Mouse (Mus musculus) stomach, embryonic 16.5 days (tissue): Measurements from ENCODE around the gene Slc16a5. TPM values are rescaled to one million over a fixed set of nuclear protein-coding genes. Genes with fewer than 3 reads are reported as not detected.
A peak's percentile ranks its signal among the peaks of the same experiment; 100 is the strongest.
"Not testable (repeated sequence)": the region's sequence is repeated elsewhere in the genome, so short reads cannot be mapped to it uniquely, and the experiment has no call there.

ENCODE experiments used
- ATAC-seq: fragments of 200-750 bp; cut with Nextera tagmentation; 2 replicates; pipeline ENCODE4 v1.8.0; 2017; ENCODE audit warnings: moderate number of reproducible peaks, moderate TSS enrichment; ENCODE audit not compliant: insufficient read depth, low FRiP score
- H3K27ac ChIP-seq: fragments of 300-500 bp; sonication (generic); 2 replicates; pipeline ENCODE4 v1.5.1; 2014; ENCODE audit warnings: low read length
- H3K27me3 ChIP-seq: fragments of 300-500 bp; sonication (generic); 2 replicates; pipeline ENCODE4 v1.6.1; 2014; ENCODE audit warnings: low read length, control low read depth, mixed read lengths; ENCODE audit not compliant: control insufficient read depth, insufficient read depth
- H3K36me3 ChIP-seq: fragments of 300-500 bp; sonication (generic); 2 replicates; pipeline ENCODE4 v1.6.1; 2014; ENCODE audit warnings: low read length; ENCODE audit not compliant: control insufficient read depth, insufficient read depth
- H3K4me1 ChIP-seq: fragments of 300-500 bp; sonication (generic); 2 replicates; pipeline ENCODE4 v1.6.1; 2014; ENCODE audit warnings: low read length, control low read depth, mixed read lengths; ENCODE audit not compliant: control insufficient read depth, insufficient read depth
- H3K4me2 ChIP-seq: fragments of 300-500 bp; sonication (generic); 2 replicates; pipeline ENCODE4 v1.6.1; 2014; ENCODE audit warnings: low read depth, low read length, mixed read lengths
- H3K4me3 ChIP-seq: fragments of 300-500 bp; sonication (generic); replicated peaks from 2 replicates; pipeline ENCODE4 v1.5.1; 2014; ENCODE audit warnings: mild to moderate bottlenecking, low read length
- H3K9ac ChIP-seq: fragments of 300-500 bp; sonication (generic); 2 replicates; pipeline ENCODE4 v1.6.1; 2014; ENCODE audit warnings: low read length
- H3K9me3 ChIP-seq: fragments of 300-500 bp; sonication (generic); replicated peaks from 2 replicates; pipeline ENCODE4 v1.6.1; 2016; ENCODE audit warnings: low read length, control low read depth; ENCODE audit not compliant: control insufficient read depth
- WGBS: fragments of 180-500 bp; shearing (Covaris S2); extraction: QIAGEN DNeasy Blood & Tissue Kit; methylation state at CpG from one replicate; pipeline ENCODE4 v1.1.7; 2014; 5-methylcytosine and 5-hydroxymethylcytosine counted together
- polyA plus RNA-seq: library from polyadenylated mRNA; unstranded; fragments of >200 nt; fragmentation: Nextera tagmentation; extraction: Ambion mirVana; gene quantifications from 2 replicates; pipeline ENCODE4 v1.2.1, GENCODE M21; 2015

The Slc16a5 gene
- polyA plus RNA-seq, 1 experiment from 2014 or later: 3.7 TPM

- Histone ChIP-seq H3K27ac (no peak overlapping the region), H3K36me3 (no peaks in the 10 kb centered on the region), H3K4me3 (no peak overlapping the region), H3K4me1 (no peaks in the 10 kb centered on the region), H3K9ac (no peak overlapping the region), H3K27me3 (no peaks in the 10 kb centered on the region), H3K4me2 (no peak overlapping the region), H3K9me3 (no peaks in the 10 kb centered on the region)
- 63% methylated on average over 4 of the region's 4 CpGs for WGBS
- 0 out of 2 replicates have a peak, but pooled peaks have one; percentile 20 for ATAC-seq
Measured at GRCm38 (mm10) chr11:115453306-115453705, 9.0 kb upstream of the Slc16a5 start.

GRCm38 (mm10) chr11:115454822-115455221 lies 7.5 kb upstream of the Slc16a5 start:
- H3K9me3 ChIP-seq: not testable (repeated sequence)
- WGBS: 90% methylated on average over 6 of the region's 6 CpGs

GRCm38 (mm10) chr11:115455619-115456018 lies 6.7 kb upstream of the Slc16a5 start:
- H3K27ac ChIP-seq: no peak overlapping the region
- no peak overlapping the region for H3K4me3 ChIP-seq
- H3K36me3 ChIP-seq: no peaks in the 10 kb centered on the region
- no peaks in the 10 kb centered on the region for H3K27me3 ChIP-seq
- H3K9ac ChIP-seq: no peak overlapping the region
- WGBS: 86% methylated on average over 15 of the region's 15 CpGs
- H3K9me3 ChIP-seq: no peaks in the 10 kb centered on the region
- H3K4me1 ChIP-seq: no peaks in the 10 kb centered on the region
- no peak overlapping the region for H3K4me2 ChIP-seq
- ATAC-seq: no peak

More at GRCm38 (mm10) chr11:115454822-115455221, 7.5 kb upstream of the Slc16a5 start:
- ATAC-seq, H3K36me3 ChIP-seq, H3K4me2 ChIP-seq, H3K9ac ChIP-seq, H3K27ac ChIP-seq, H3K4me3 ChIP-seq, H3K27me3 ChIP-seq, H3K4me1 ChIP-seq: not testable (repeated sequence)

GRCm38 (mm10) chr11:115456182-115456581 lies 6.1 kb upstream of the Slc16a5 start:
- no peak overlapping the region for H3K27ac ChIP-seq
- H3K9me3 ChIP-seq: no peaks in the 10 kb centered on the region
- H3K9ac ChIP-seq: no peak overlapping the region
- no peak overlapping the region for H3K4me3 ChIP-seq
- no peaks in the 10 kb centered on the region for H3K36me3 ChIP-seq
- ATAC-seq: no peak
- H3K4me1 ChIP-seq: no peaks in the 10 kb centered on the region
- H3K4me2 ChIP-seq: no peak overlapping the region
- WGBS: 75% methylated on average over 5 of the region's 5 CpGs
- H3K27me3 ChIP-seq: no peaks in the 10 kb centered on the region

- Histone ChIP-seq H3K4me1 (no peaks in the 10 kb centered on the region; the same call in 1 of the 2 replicates), H3K4me2 (no peak overlapping the region), H3K4me3 (no peak overlapping the region), H3K36me3 (no peaks in the 10 kb centered on the region), H3K9ac (no peak overlapping the region), H3K27ac (no peak overlapping the region), H3K27me3 (no peaks in the 10 kb centered on the region), H3K9me3 (no peaks in the 10 kb centered on the region)
- WGBS: 29% methylated on average over 6 of the region's 6 CpGs
- 0 out of 2 replicates have a peak, but pooled peaks have one; percentile 20 for ATAC-seq
Measured at GRCm38 (mm10) chr11:115457405-115457804, 4.9 kb upstream of the Slc16a5 start.

GRCm38 (mm10) chr11:115460976-115461375 lies 1.3 kb upstream of the Slc16a5 start:
- Histone ChIP-seq H3K27me3 (no peaks in the 10 kb centered on the region), H3K4me2 (no peak overlapping the region), H3K4me3 (no peak overlapping the region), H3K36me3 (no peaks in the 10 kb centered on the region), H3K9me3 (no peaks in the 10 kb centered on the region), H3K4me1 (peaks cover 6% of the 10 kb centered on the region; the same call in 1 of the 2 replicates), H3K9ac (no peak overlapping the region), H3K27ac (no peak overlapping the region)
- ATAC-seq: no peak
- 22% methylated on average over 8 of the region's 8 CpGs for WGBS

- no peak overlapping the region for H3K27ac ChIP-seq
- H3K4me1 ChIP-seq: peaks cover 6% of the 10 kb centered on the region; the same call in 1 of the 2 replicates
- no peaks in the 10 kb centered on the region for H3K36me3 ChIP-seq
- no peaks in the 10 kb centered on the region for H3K9me3 ChIP-seq
- H3K27me3 ChIP-seq: no peaks in the 10 kb centered on the region
- no peak overlapping the region for H3K4me2 ChIP-seq
- H3K4me3 ChIP-seq: no peak overlapping the region
- 72% methylated on average over 5 of the region's 5 CpGs for WGBS
- ATAC-seq: no peak
- no peak overlapping the region for H3K9ac ChIP-seq
Measured at GRCm38 (mm10) chr11:115461846-115462242, 430 bp upstream of the Slc16a5 start.

GRCm38 (mm10) chr11:115463397-115463796 lies 1.1 kb downstream of the Slc16a5 start:
- H3K9me3 ChIP-seq: no peaks in the 10 kb centered on the region
- ATAC-seq: peak; percentile 71
- H3K4me1 ChIP-seq: peaks cover 6% of the 10 kb centered on the region; the same call in 1 of the 2 replicates
- no peak overlapping the region for H3K4me3 ChIP-seq
- H3K27me3 ChIP-seq: no peaks in the 10 kb centered on the region
- no peak overlapping the region; the same call in 1 of the 2 replicates for H3K9ac ChIP-seq
- no peak overlapping the region for H3K4me2 ChIP-seq
- 53% methylated on average over 11 of the region's 11 CpGs for WGBS
- H3K36me3 ChIP-seq: no peaks in the 10 kb centered on the region
- 0 out of 2 replicates have a peak overlapping the region, but pooled peaks have one; percentile 13 for H3K27ac ChIP-seq

- Histone ChIP-seq H3K4me1 (peaks cover 6% of the 10 kb centered on the region; the same call in 1 of the 2 replicates), H3K27me3 (no peaks in the 10 kb centered on the region), H3K9me3 (no peaks in the 10 kb centered on the region), H3K4me2 (no peak overlapping the region), H3K4me3 (no peak overlapping the region), H3K36me3 (no peaks in the 10 kb centered on the region), H3K27ac (no peak overlapping the region), H3K9ac (no peak overlapping the region)
- no peak for ATAC-seq
- 84% methylated on average over 8 of the region's 8 CpGs for WGBS
Measured at GRCm38 (mm10) chr11:115464851-115465250, 2.6 kb downstream of the Slc16a5 start.
